Mouse (Mus musculus) layer of hippocampus, postnatal 10 days (tissue): ENCODE data around the gene Add1. TPM values are rescaled to one million over a fixed set of nuclear protein-coding genes. Genes with fewer than 3 reads are reported as not detected.

Source experiments
- DNase-seq, 2 experiments: peaks; one replicate each; pipeline ENCODE4 v3.0.0; 2021; ENCODE audit warnings: low spot score in 2 of 2
- long read RNA-seq: library from polyadenylated mRNA; stranded (forward); transcript quantifications from one replicate; pipeline ENCODE4 v2.0.0, GENCODE M21; 2023
- total RNA-seq, 2 experiments: library from RNA; stranded (reverse); gene quantifications; 2 replicates each; pipeline ENCODE4 v1.2.3; 2021

Gene Add1
- 100 to 1,000 TPM; 348 to 373 TPM for total RNA-seq
- long read RNA-seq, full-length matches to known transcripts = 23 of 113 reads
- long read RNA-seq, partial matches to known transcripts = 23 of 113 reads
- long read RNA-seq, other reads (novel, unspliced or antisense) = 67 of 113 reads

- DNase-seq = peak; percentile 98
These were observed at the start of gene Add1 for GRCm38 (mm10) chr5:34573268-34574221. Gene Add1, plus strand, starts transcription at chr5:34573664.

- no peak for DNase-seq
These were observed 49.4 kb upstream of the Add1 start for GRCm38 (mm10) chr5:34523958-34524485.

- DNase-seq = no peak
These were observed 49.0 kb upstream of the Add1 start for GRCm38 (mm10) chr5:34524511-34524910.

- DNase-seq = peak; percentile 82 to 88
These were observed 47.6 kb upstream of the Add1 start, which contains the start of gene Sh3bp2 for GRCm38 (mm10) chr5:34525663-34526476. Gene Sh3bp2, plus strand, starts transcription at chr5:34525838.

GRCm38 (mm10) chr5:34526477-34526775 lies 47.0 kb upstream of the Add1 start:
- DNase-seq = no peak

- DNase-seq = no peak
These were observed 46.1 kb upstream of the Add1 start for GRCm38 (mm10) chr5:34527352-34527751.

GRCm38 (mm10) chr5:34528724-34529123 lies 44.7 kb upstream of the Add1 start:
- no peak for DNase-seq

GRCm38 (mm10) chr5:34530116-34530515 lies 43.3 kb upstream of the Add1 start:
- no peak for DNase-seq

- no peak for DNase-seq
These were observed 42.8 kb upstream of the Add1 start for GRCm38 (mm10) chr5:34530687-34531086.

- no peak for DNase-seq
These were observed 40.4 kb upstream of the Add1 start for GRCm38 (mm10) chr5:34533066-34533465.

GRCm38 (mm10) chr5:34533820-34534219 lies 39.6 kb upstream of the Add1 start:
- no peak for DNase-seq

GRCm38 (mm10) chr5:34534776-34535581 lies 38.5 kb upstream of the Add1 start:
- no peak for DNase-seq

GRCm38 (mm10) chr5:34535831-34536230 lies 37.6 kb upstream of the Add1 start:
- DNase-seq = no peak

GRCm38 (mm10) chr5:34538079-34538478 lies 35.4 kb upstream of the Add1 start:
- no peak for DNase-seq

GRCm38 (mm10) chr5:34538527-34538926 lies 34.9 kb upstream of the Add1 start:
- peak in 1 of 2 experiments; percentile 37 for DNase-seq

GRCm38 (mm10) chr5:34539121-34539520 lies 34.3 kb upstream of the Add1 start:
- no peak for DNase-seq

GRCm38 (mm10) chr5:34542166-34542565 lies 31.3 kb upstream of the Add1 start:
- DNase-seq = no peak

GRCm38 (mm10) chr5:34543114-34543513 lies 30.4 kb upstream of the Add1 start:
- DNase-seq = no peak

GRCm38 (mm10) chr5:34547410-34547809 lies 26.1 kb upstream of the Add1 start:
- peak in 1 of 2 experiments; percentile 41 for DNase-seq

- no peak for DNase-seq
These were observed 24.4 kb upstream of the Add1 start for GRCm38 (mm10) chr5:34549135-34549482.
